Mouse (Mus musculus) frontal cortex, postnatal 14 days (tissue): ENCODE data around the gene Sept8.

Experiments
- DNase-seq, 2 experiments: peaks; one replicate each; pipeline ENCODE4 v3.0.0; 2022; ENCODE audit warnings: low spot score in 2 of 2

Gene Sept8

DNA sequence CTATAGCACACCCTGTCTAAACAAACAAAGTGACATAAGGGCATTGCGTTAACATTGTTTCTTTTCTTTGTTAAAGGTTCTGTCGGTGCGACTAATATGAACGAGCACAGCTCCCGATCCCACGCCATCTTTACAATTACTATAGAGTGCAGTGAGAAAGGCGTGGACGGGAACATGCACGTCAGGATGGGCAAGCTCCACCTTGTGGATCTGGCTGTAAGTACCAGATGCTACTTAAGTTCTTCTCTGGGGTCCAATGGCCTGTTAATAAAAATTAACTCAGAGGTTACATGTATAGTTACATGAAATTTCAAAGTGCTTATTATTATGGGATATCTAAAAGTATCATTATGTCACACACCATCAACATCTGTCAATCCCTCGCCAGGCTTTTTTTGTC is 64.1 kb downstream of the Sept8 start:
- DNase-seq, result no peak

DNA sequence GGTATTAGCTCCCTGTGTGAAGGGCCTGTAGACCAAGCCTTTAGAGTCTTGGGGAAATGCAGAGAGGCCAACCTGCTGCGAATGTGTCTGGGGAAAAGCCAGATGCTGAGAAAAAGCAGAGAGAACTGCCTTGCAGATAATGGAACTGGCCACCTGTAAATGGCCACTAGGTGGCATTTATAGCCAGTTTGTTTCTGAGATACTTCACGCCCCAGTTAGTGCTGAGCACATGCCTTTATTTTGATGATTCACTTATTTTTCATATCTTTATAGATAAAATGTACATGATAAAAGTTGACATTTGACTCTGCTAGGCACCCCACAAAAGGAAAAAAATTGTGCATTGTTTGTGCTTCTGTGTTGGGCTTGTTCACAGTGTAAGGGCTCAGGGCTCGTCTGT is 65.8 kb downstream of the Sept8 start:
- DNase-seq, result no peak

DNA sequence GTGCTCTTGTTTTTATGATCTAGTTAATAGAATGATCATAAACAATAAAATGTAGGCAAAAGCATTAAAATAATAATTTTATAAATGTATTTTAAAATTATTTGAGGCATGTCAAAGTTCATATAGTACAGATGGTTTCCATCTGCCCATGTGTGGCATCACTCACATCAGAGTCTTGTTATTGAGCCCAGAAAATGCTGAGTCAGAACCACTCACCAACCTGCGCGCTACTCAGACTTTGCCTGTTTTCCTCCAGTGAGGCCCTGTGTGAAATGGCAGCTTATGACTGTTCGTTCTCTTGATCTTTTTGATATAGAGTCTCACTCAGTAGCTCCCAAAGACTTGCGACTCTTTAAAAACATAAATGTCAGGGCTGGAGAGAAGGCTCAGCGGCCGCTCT is 66.5 kb downstream of the Sept8 start:
- DNase-seq, result no peak

DNA sequence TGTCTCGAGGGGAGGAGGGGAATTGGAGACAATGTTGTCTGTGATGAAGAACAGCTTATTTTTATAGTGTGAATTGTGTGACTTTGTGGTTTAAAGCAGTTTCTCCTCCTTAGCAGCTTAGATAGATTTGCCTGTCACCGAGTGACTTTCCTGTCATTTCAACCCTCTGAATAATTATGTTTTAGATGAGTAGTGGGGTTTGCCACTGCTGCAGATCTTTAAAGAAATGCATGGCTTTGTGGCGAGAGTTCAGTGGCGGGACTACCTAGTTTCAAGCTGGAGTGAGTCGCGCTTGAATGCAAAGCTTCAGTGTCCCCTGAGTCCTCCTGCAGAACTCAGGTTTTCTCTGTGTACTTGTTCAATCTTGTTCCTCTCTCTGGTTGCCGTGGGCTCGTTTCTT is 69.2 kb downstream of the Sept8 start:
- no peak for DNase-seq

DNA sequence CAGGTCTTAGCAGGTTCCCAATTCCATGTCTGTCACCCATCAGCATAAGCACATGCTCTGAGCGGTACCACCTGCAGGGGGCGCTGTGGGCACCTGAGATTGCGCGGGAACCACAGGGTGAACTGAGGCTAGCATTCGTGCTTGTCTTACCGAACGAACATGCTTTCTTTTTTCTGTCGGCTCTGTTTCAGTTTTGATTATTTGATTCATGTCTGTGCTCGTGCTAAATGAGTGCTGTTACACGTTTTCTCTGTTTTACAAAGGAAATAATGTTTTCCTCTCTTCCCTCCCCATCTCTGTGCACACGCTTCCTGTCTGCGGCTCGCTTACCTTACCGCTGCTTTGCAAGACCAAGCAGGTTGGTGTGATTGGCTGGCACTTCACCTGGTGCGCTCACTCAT is 71.3 kb downstream of the Sept8 start:
- DNase-seq, result peak in 1 of 2 experiments; percentile 15

DNA sequence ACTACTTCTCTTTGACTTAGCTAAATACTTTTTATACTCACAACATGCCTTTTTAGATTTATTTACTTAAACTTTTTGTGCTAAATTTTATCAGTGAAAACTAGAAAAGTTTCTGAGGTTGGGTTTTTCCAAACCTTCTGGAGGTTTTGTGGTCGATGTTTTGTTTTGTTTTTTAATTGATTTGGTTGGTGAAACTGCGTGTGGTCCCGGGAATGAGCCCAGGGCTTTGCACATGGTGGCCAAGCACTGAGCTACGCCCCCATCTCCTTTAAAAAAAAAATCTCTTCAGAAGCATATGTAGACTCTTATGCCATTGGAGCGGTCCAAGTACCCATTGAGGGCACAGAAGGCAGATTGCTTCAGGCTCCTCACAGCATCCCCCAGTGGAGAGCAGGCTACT is 72.1 kb downstream of the Sept8 start:
- no peak for DNase-seq
